Mouse (Mus musculus): Measurements from ENCODE around the gene Gga3.

DNA sequence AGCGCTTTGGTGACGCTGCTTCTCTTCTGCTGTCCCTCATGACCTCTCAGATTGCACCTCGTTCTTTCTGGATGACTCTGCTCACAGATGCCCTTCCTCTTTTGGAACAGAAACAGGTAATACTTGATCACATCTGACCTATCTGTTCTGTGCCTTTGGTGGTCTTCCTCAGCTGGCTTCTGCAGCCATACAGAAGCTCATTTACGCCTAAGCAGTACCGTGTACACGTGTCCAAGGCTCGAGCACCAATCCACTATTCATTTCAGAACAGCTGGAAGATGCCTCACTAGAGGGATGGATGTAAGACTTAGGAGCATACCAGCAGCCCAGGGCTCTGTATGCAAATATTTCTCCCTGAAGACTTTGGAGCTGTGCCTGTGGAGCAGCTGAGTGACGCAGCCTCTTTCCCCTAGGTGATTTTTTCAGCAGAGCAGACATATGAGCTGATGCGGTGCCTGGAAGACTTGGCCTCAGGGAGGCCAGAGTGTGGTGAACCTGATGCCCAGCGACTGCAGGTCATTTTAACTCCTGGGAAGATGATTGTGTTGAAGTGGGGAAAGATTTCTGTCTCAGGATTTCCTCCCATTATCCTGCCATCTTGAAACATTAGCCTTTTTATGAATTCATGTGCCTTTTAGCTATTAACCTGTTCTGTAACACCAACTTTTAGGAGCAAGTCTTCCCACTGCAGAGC lies 20.8 kb downstream of the Gga3 start:
- TF ChIP-seq CTCF (IDR thresholded peaks at IDR 0.05; ENCODE audit: low read depth), result no peak
- TF ChIP-seq EP300 (IDR thresholded peaks at IDR 0.05; ENCODE audit: low read depth), result no peak
